Mouse (Mus musculus) gastrocnemius, postnatal 4 days (tissue): Measurements from ENCODE around the gene Mpp5. TPM values are rescaled to one million over a fixed set of nuclear protein-coding genes. Genes with fewer than 3 reads are reported as not detected.
A peak's percentile ranks its signal among the peaks of the same experiment; 100 is the strongest.

Source experiments
- DNase-seq, 2 experiments: peaks; one replicate each; pipeline ENCODE4 v3.0.0; 2021 to 2022; ENCODE audit warnings: low spot score in 2 of 2, mixed read lengths in 2 of 2
- total RNA-seq, 2 experiments: library from RNA; stranded (reverse); gene quantifications; 2 replicates each; pipeline ENCODE4 v1.2.3; 2021

The Mpp5 gene
- total RNA-seq, 2 experiments from 2014 or later: 24.2 to 29.6 TPM

- no peak for DNase-seq
These were observed 91.2 kb downstream of the Mpp5 start for GRCm38 (mm10) chr12:78839906-78840305.

- no peak for DNase-seq
These were observed 93.7 kb downstream of the Mpp5 start for GRCm38 (mm10) chr12:78842429-78842828.

- DNase-seq: no peak
These were observed 99.5 kb downstream of the Mpp5 start for GRCm38 (mm10) chr12:78848246-78848645.

GRCm38 (mm10) chr12:78860921-78861495 is 112.3 kb downstream of the Mpp5 start:
- no peak for DNase-seq

- DNase-seq: peak; percentile 94 to 97
These were observed 113.0 kb downstream of the Mpp5 start, which contains the start of the genes Atp6v1d and Eif2s1 for GRCm38 (mm10) chr12:78861496-78862253. Gene Atp6v1d (minus strand): TSS chr12:78861638. Gene Eif2s1 (plus strand): TSS chr12:78861819.

GRCm38 (mm10) chr12:78862254-78862730 is 113.6 kb downstream of the Mpp5 start:
- no peak for DNase-seq

- no peak for DNase-seq
These were observed 116.7 kb downstream of the Mpp5 start for GRCm38 (mm10) chr12:78865434-78865833.

GRCm38 (mm10) chr12:78868115-78868514 is 119.4 kb downstream of the Mpp5 start:
- no peak for DNase-seq

GRCm38 (mm10) chr12:78874581-78874980 is 125.9 kb downstream of the Mpp5 start:
- no peak for DNase-seq

- DNase-seq: no peak
These were observed 141.4 kb downstream of the Mpp5 start for GRCm38 (mm10) chr12:78890062-78890461.

Other genes with a start within 250 kb of the Mpp5 start
- under 1 TPM in 1 of 2 experiments, not detected in 1; 0.17 TPM for gene Fam71d, start 57.4 kb upstream of the Mpp5 start, total RNA-seq
- gene Atp6v1d, start 112.7 kb downstream of the Mpp5 start, total RNA-seq: 10 to 100 TPM; 42.8 to 44.4 TPM
- gene Eif2s1, start 112.9 kb downstream of the Mpp5 start, total RNA-seq: 10 to 100 TPM; 51.1 to 56.9 TPM
- under 1 TPM in 1 of 2 experiments, not detected in 1; 0.29 TPM for gene Plek2, start 158.1 kb downstream of the Mpp5 start, total RNA-seq